Mouse (Mus musculus) G1E (cell line): ENCODE results near the gene Upf1. TPM values are rescaled to one million over a fixed set of nuclear protein-coding genes. Genes with fewer than 3 reads are reported as not detected.

Experiments
- ATAC-seq: 2 replicates; pipeline ENCODE4 v1.8.0; 2016; ENCODE audit warnings: mild to moderate bottlenecking; ENCODE audit not compliant: insufficient number of reproducible peaks, poor library complexity, low FRiP score, severe bottlenecking; ENCODE audit errors: extremely low read depth
- DNase-seq: peaks from one replicate; pipeline ENCODE4 v3.0.0; 2012; ENCODE audit warnings: low spot score
- H3K27me3 ChIP-seq: 2 replicates; pipeline ENCODE4 v1.6.1; 2012; ENCODE audit warnings: mild to moderate bottlenecking, low read length, inconsistent platforms; ENCODE audit not compliant: insufficient read depth
- H3K36me3 ChIP-seq: replicated peaks from 2 replicates; pipeline ENCODE3; 2012; ENCODE audit warnings: mild to moderate bottlenecking, inconsistent platforms
- H3K4me1 ChIP-seq: 2 replicates; pipeline ENCODE4 v1.6.1; 2012; ENCODE audit warnings: low read depth, low read length, inconsistent platforms, mixed read lengths; ENCODE audit not compliant: insufficient read depth
- H3K4me3 ChIP-seq: 2 replicates; pipeline ENCODE4 v1.5.1; 2012; ENCODE audit warnings: low read depth, mild to moderate bottlenecking, inconsistent platforms, low read length, moderate library complexity, mixed read lengths
- H3K9me3 ChIP-seq: replicated peaks from 2 replicates; pipeline ENCODE4 v1.6.1; 2012; ENCODE audit warnings: inconsistent platforms
- CTCF ChIP-seq: IDR thresholded peaks from 2 replicates; pipeline ENCODE4 v1.5.1; 2012; ENCODE audit warnings: low read depth, low read length, inconsistent platforms, mixed read lengths
- GATA1 ChIP-seq: IDR thresholded peaks from 2 replicates; pipeline ENCODE4 v1.6.1; 2012; ENCODE audit warnings: borderline replicate concordance, low read length, inconsistent platforms, mixed read lengths
- GATA2 ChIP-seq: IDR thresholded peaks from 2 replicates; pipeline ENCODE4 v1.6.1; 2012; ENCODE audit warnings: low read depth, low read length, inconsistent platforms, borderline replicate concordance
- POLR2AphosphoS5 ChIP-seq: IDR thresholded peaks from 2 replicates; pipeline ENCODE4 v1.6.1; 2012; ENCODE audit warnings: low read depth, low read length, inconsistent platforms; ENCODE audit not compliant: insufficient replicate concordance
- TAL1 ChIP-seq: conservative IDR thresholded peaks from 2 replicates; pipeline ENCODE4 v1.6.1; 2012; ENCODE audit warnings: low read depth, low read length, inconsistent platforms, mixed read lengths
- polyA plus RNA-seq: library from polyadenylated mRNA; stranded (reverse); fragments of >175 nt; gene quantifications from 2 replicates; pipeline ENCODE4 v1.2.3, GENCODE M21; 2012
- total RNA-seq, 2 experiments: library from RNA; stranded (forward) in 1 of 2; stranded (reverse) in 1 of 2; fragments of 200-1000 nt in 1 of 2; fragments of >200 nt in 1 of 2; fragmentation: Nextera tagmentation in 1 of 2; gene quantifications; 2 replicates each; pipeline ENCODE4 v1.2.3; 2014 to 2017

The Upf1 gene
- total and polyA plus RNA-seq, 3 experiments = 22.9 to 155 (median 43.6) TPM

GRCm38 (mm10) chr8:70374318-70374927 is 21.3 kb upstream of the Upf1 start:
- H3K9me3 ChIP-seq = peaks cover 29% of the 10 kb centered on the region
- H3K36me3 ChIP-seq = no peaks in the 10 kb centered on the region
- DNase-seq (no peak), ATAC-seq (no peak)
- TF ChIP-seq TAL1 (no peak), GATA1 (no peak), POLR2AphosphoS5 (no peak), CTCF (no peak), GATA2 (no peak)
- peaks cover 74% of the 10 kb centered on the region for H3K27me3 ChIP-seq
- peak overlapping the region; percentile 10; the same call in 1 of the 2 replicates for H3K4me3 ChIP-seq
- H3K4me1 ChIP-seq = peaks cover 19% of the 10 kb centered on the region

GRCm38 (mm10) chr8:70373397-70374317 is 20.6 kb upstream of the Upf1 start, which contains the start of gene Comp:
TSS of gene Comp (plus strand) at chr8:70373558.
- peak within 1 kb of the TSS; percentile 10; the same call in 1 of the 2 replicates for H3K4me3 ChIP-seq

GRCm38 (mm10) chr8:70371951-70372350 is 18.9 kb upstream of the Upf1 start:
- ATAC-seq = no peak
- Histone ChIP-seq H3K4me3 (no peak overlapping the region), H3K9me3 (peaks cover 29% of the 10 kb centered on the region), H3K4me1 (peaks cover 15% of the 10 kb centered on the region), H3K27me3 (peaks cover 61% of the 10 kb centered on the region), H3K36me3 (no peaks in the 10 kb centered on the region)
- TF ChIP-seq POLR2AphosphoS5 = no peak
- no peak for DNase-seq

More at GRCm38 (mm10) chr8:70373397-70374317, 20.6 kb upstream of the Upf1 start, which contains the start of gene Comp:
- Histone ChIP-seq H3K36me3 (no peaks in the 10 kb centered on the region), H3K27me3 (peaks cover 67% of the 10 kb centered on the region), H3K9me3 (peaks cover 29% of the 10 kb centered on the region), H3K4me1 (peaks cover 14% of the 10 kb centered on the region)
- no peak for TF ChIP-seq TAL1
- TF ChIP-seq POLR2AphosphoS5 = no peak
- TF ChIP-seq GATA1 = no peak
- no peak for TF ChIP-seq CTCF
- DNase-seq (no peak), ATAC-seq (no peak)

- ATAC-seq = no peak
- Histone ChIP-seq H3K4me3 (no peak overlapping the region), H3K4me1 (peaks cover 20% of the 10 kb centered on the region), H3K27me3 (peaks cover 61% of the 10 kb centered on the region), H3K36me3 (no peaks in the 10 kb centered on the region), H3K9me3 (peaks cover 17% of the 10 kb centered on the region)
- no peak for DNase-seq
- TF ChIP-seq CTCF (no peak), POLR2AphosphoS5 (no peak), GATA1 (no peak), GATA2 (no peak), TAL1 (no peak)
Observed at GRCm38 (mm10) chr8:70370476-70370875, 17.4 kb upstream of the Upf1 start.

GRCm38 (mm10) chr8:70366588-70366987 is 13.5 kb upstream of the Upf1 start:
- ATAC-seq = no peak
- no peaks in the 10 kb centered on the region for H3K36me3 ChIP-seq
- no peak overlapping the region for H3K4me3 ChIP-seq
- peaks cover 47% of the 10 kb centered on the region for H3K27me3 ChIP-seq
- peaks cover 31% of the 10 kb centered on the region for H3K4me1 ChIP-seq
- H3K9me3 ChIP-seq = no peaks in the 10 kb centered on the region
- TF ChIP-seq CTCF (no peak), POLR2AphosphoS5 (no peak), TAL1 (no peak), GATA1 (no peak), GATA2 (no peak)
- no peak for DNase-seq

GRCm38 (mm10) chr8:70364066-70364465 is 11.0 kb upstream of the Upf1 start:
- Histone ChIP-seq H3K36me3 (no peaks in the 10 kb centered on the region), H3K4me3 (no peak overlapping the region), H3K27me3 (peaks cover 46% of the 10 kb centered on the region), H3K9me3 (0 out of 2 replicates have a peak, but pooled peaks cover 5% of the 10 kb centered on the region), H3K4me1 (peaks cover 34% of the 10 kb centered on the region)
- DNase-seq (no peak), ATAC-seq (no peak)
- TF ChIP-seq TAL1 = no peak
- no peak for TF ChIP-seq POLR2AphosphoS5
- TF ChIP-seq CTCF = no peak
- TF ChIP-seq GATA2 = no peak
- no peak for TF ChIP-seq GATA1
